Mouse (Mus musculus): Measurements from ENCODE around the gene Cep57. TPM values are rescaled to one million over a fixed set of nuclear protein-coding genes. Genes with fewer than 3 reads are reported as not detected.

Cep57 gene
- total and polyA plus RNA-seq, 3 experiments = 98.7 to 142 (median 119) TPM

GRCm38 (mm10) chr9:13794756-13795155 lies 32.2 kb downstream of the Cep57 start:
- TF ChIP-seq HCFC1 (IDR thresholded peaks at IDR 0.05; ENCODE audit: low read depth, low read length) = no peak
- TF ChIP-seq MAX (IDR thresholded peaks at IDR 0.05; ENCODE audit: low read length) = peak; percentile 49; the same call in 1 of the 2 replicates
- peak; percentile 74 to 80 for TF ChIP-seq EP300 (IDR thresholded peaks at IDR 0.05; ENCODE audit: low read depth in 1 of 2, low read length in 2 of 2)
- no peak for TF ChIP-seq ELF1 (IDR thresholded peaks at IDR 0.05; ENCODE audit: low read depth, low read length)
- peak; percentile 37; the same call in 1 of the 2 replicates for TF ChIP-seq BHLHE40 (IDR thresholded peaks at IDR 0.05; ENCODE audit: borderline replicate concordance, low read depth, low read length)
- TF ChIP-seq ZKSCAN1 (IDR thresholded peaks at IDR 0.05; ENCODE audit: low read depth, low read length) = no peak
- no peak for TF ChIP-seq KAT2A (conservative IDR thresholded peaks at IDR 0.05; ENCODE audit: low read depth, low read length)
- no peak for TF ChIP-seq UBTF (IDR thresholded peaks at IDR 0.05; ENCODE audit: borderline replicate concordance, insufficient read depth, low read depth, low read length)
- no peak for TF ChIP-seq CHD2 (IDR thresholded peaks at IDR 0.05; ENCODE audit: low read length)
- TF ChIP-seq GATA1 (IDR thresholded peaks at IDR 0.05; ENCODE audit: low read depth, low read length) = peak; percentile 75
- no peak for TF ChIP-seq RAD21 (IDR thresholded peaks at IDR 0.05; ENCODE audit: low read depth, low read length)
- TF ChIP-seq ETS1 (IDR thresholded peaks at IDR 0.05; ENCODE audit: low read depth, low read length) = no peak; the same call in 1 of the 2 replicates
- TF ChIP-seq SIN3A (IDR thresholded peaks at IDR 0.05; ENCODE audit: low read length) = no peak
- TF ChIP-seq CTCF (IDR thresholded peaks at IDR 0.05 in 2 of 3, conservative IDR thresholded peaks at IDR 0.05 in 1 of 3; ENCODE audit: control insufficient read depth in 1 of 3, insufficient read depth in 1 of 3, low read depth in 2 of 3, low read length in 3 of 3, poor library complexity in 1 of 3, severe bottlenecking in 1 of 3) = no peak
- TF ChIP-seq TCF12 (IDR thresholded peaks at IDR 0.05; ENCODE audit: low read depth, low read length) = peak; percentile 72; the same call in 1 of the 2 replicates
- peak; percentile 28; the same call in 1 of the 2 replicates for TF ChIP-seq RCOR1 (IDR thresholded peaks at IDR 0.05; ENCODE audit: low read depth, low read length)
- TF ChIP-seq SMC3 (IDR thresholded peaks at IDR 0.05; ENCODE audit: low read depth, low read length) = no peak
- no peak for TF ChIP-seq CHD1 (IDR thresholded peaks at IDR 0.05; ENCODE audit: low read depth, low read length)
- no peak for TF ChIP-seq POLR2A (IDR thresholded peaks at IDR 0.05; ENCODE audit: control insufficient read depth in 1 of 2, insufficient read depth in 1 of 2, low read depth in 1 of 2, low read length in 2 of 2, poor library complexity in 1 of 2)
- TF ChIP-seq TAL1 (IDR thresholded peaks at IDR 0.05; ENCODE audit: low read length) = peak; percentile 33; the same call in 1 of the 2 replicates
- TF ChIP-seq ZMIZ1 (IDR thresholded peaks at IDR 0.05; ENCODE audit: low read depth, low read length) = no peak
- Histone ChIP-seq H3K9ac (ENCODE audit: control insufficient read depth, low read depth, low read length, poor library complexity, severe bottlenecking) (no peak overlapping the region), H3K79me2 (ENCODE audit: control insufficient read depth, insufficient read depth, low read length, poor library complexity) (no peaks in the 10 kb centered on the region), H3K4me1 (ENCODE audit: control insufficient read depth in 1 of 2, insufficient read depth in 2 of 2, low read length in 2 of 2) (no peaks in the 10 kb centered on the region), H3K36me3 (ENCODE audit: control insufficient read depth in 1 of 2, insufficient read depth in 2 of 2, low read length in 2 of 2) (peaks cover 2 to 53% of the 10 kb centered on the region in 2 experiments), H3K9me3 (replicated peaks; ENCODE audit: insufficient read depth, low read length) (no peaks in the 10 kb centered on the region), H3K4me3 (ENCODE audit: control insufficient read depth in 1 of 2, insufficient read depth in 1 of 2, low read depth in 2 of 2, low read length in 2 of 2) (no peak overlapping the region), H3K27me3 (ENCODE audit: control insufficient read depth in 1 of 2, insufficient read depth in 2 of 2, low read length in 2 of 2) (no peaks in the 10 kb centered on the region), H3K27ac (ENCODE audit: control insufficient read depth, low read depth, low read length) (no peak overlapping the region)
- peak; percentile 60 for DNase-seq (ENCODE audit: low read depth, low spot score)

- Histone ChIP-seq H3K27ac (ENCODE audit: control insufficient read depth, low read depth, low read length) (no peak overlapping the region), H3K9me3 (replicated peaks; ENCODE audit: insufficient read depth, low read length) (no peaks in the 10 kb centered on the region), H3K4me1 (ENCODE audit: control insufficient read depth in 1 of 2, insufficient read depth in 2 of 2, low read length in 2 of 2) (no peaks in the 10 kb centered on the region), H3K4me3 (ENCODE audit: control insufficient read depth in 1 of 2, insufficient read depth in 1 of 2, low read depth in 2 of 2, low read length in 2 of 2) (no peak overlapping the region), H3K79me2 (ENCODE audit: control insufficient read depth, insufficient read depth, low read length, poor library complexity) (no peaks in the 10 kb centered on the region), H3K9ac (ENCODE audit: control insufficient read depth, low read depth, low read length, poor library complexity, severe bottlenecking) (no peak overlapping the region), H3K36me3 (ENCODE audit: control insufficient read depth in 1 of 2, insufficient read depth in 2 of 2, low read length in 2 of 2) (peaks cover 2 to 53% of the 10 kb centered on the region in 2 experiments), H3K27me3 (ENCODE audit: control insufficient read depth in 1 of 2, insufficient read depth in 2 of 2, low read length in 2 of 2) (no peaks in the 10 kb centered on the region)
- no peak for TF ChIP-seq MEF2A (IDR thresholded peaks at IDR 0.05; ENCODE audit: extremely low read depth, insufficient replicate concordance, low read depth, low read length, poor library complexity, severe bottlenecking)
- TF ChIP-seq MYB (IDR thresholded peaks at IDR 0.05; ENCODE audit: low read depth, low read length) = no peak
- no peak for TF ChIP-seq ZMIZ1 (IDR thresholded peaks at IDR 0.05; ENCODE audit: low read depth, low read length)
- TF ChIP-seq TBP (IDR thresholded peaks at IDR 0.05; ENCODE audit: low read depth, low read length) = no peak
- TF ChIP-seq SIN3A (IDR thresholded peaks at IDR 0.05; ENCODE audit: low read length) = no peak
- TF ChIP-seq NELFE (IDR thresholded peaks at IDR 0.05; ENCODE audit: low read depth, low read length) = no peak
- peak; percentile 23 to 48 (median 46); a peak in 5 of 6 replicates for TF ChIP-seq CTCF (IDR thresholded peaks at IDR 0.05 in 2 of 3, conservative IDR thresholded peaks at IDR 0.05 in 1 of 3; ENCODE audit: control insufficient read depth in 1 of 3, insufficient read depth in 1 of 3, low read depth in 2 of 3, low read length in 3 of 3, poor library complexity in 1 of 3, severe bottlenecking in 1 of 3)
- no peak for TF ChIP-seq ETS1 (IDR thresholded peaks at IDR 0.05; ENCODE audit: low read depth, low read length)
- no peak for TF ChIP-seq POLR2A (IDR thresholded peaks at IDR 0.05; ENCODE audit: control insufficient read depth in 1 of 2, insufficient read depth in 1 of 2, low read depth in 1 of 2, low read length in 2 of 2, poor library complexity in 1 of 2)
- TF ChIP-seq MYC (IDR thresholded peaks at IDR 0.05; ENCODE audit: low read depth, low read length) = no peak
- TF ChIP-seq RAD21 (IDR thresholded peaks at IDR 0.05; ENCODE audit: low read depth, low read length) = peak; percentile 16
- no peak for TF ChIP-seq GABPA (IDR thresholded peaks at IDR 0.05; ENCODE audit: low read depth, low read length)
- no peak for TF ChIP-seq KAT2A (conservative IDR thresholded peaks at IDR 0.05; ENCODE audit: low read depth, low read length)
- TF ChIP-seq MAZ (IDR thresholded peaks at IDR 0.05; ENCODE audit: low read depth, low read length) = no peak
- TF ChIP-seq ZKSCAN1 (IDR thresholded peaks at IDR 0.05; ENCODE audit: low read depth, low read length) = no peak
- DNase-seq (ENCODE audit: low read depth, low spot score) = peak; percentile 56
Measured at GRCm38 (mm10) chr9:13794302-13794701, 32.6 kb downstream of the Cep57 start.
